Comparison of ENCODE assay signal across 8 mouse cellular contexts in genomic region chr16:10489904-10490457, GRCm38 (mm10). TPM values are rescaled to one million over a fixed set of nuclear protein-coding genes. Genes with fewer than 3 reads are reported as not detected.
A peak's percentile ranks its signal among the peaks of the same experiment; 100 is the strongest.
DNase-seq lines count a peak whose midpoint lies in the region; ATAC-seq and TF ChIP-seq lines count a peak whose summit lies in the region.

No protein-coding gene starts in this region.

- intact Hi-C loops in heart, postnatal 36 days (cut with DNase I) = no loop called here

- no peak; a peak in 1 of 4 replicates for TF ChIP-seq CTCF in CH12.LX (conservative IDR thresholded peaks at IDR 0.05 in 1 of 2, IDR thresholded peaks at IDR 0.05 in 1 of 2; ENCODE audit: low read depth in 2 of 2, low read length in 2 of 2)
- TF ChIP-seq CTCF in forebrain, postnatal 0 days (IDR thresholded peaks at IDR 0.05; ENCODE audit: low read depth) = no peak

- TF ChIP-seq RAD21 in CH12.LX (IDR thresholded peaks at IDR 0.05; ENCODE audit: low read depth, low read length) = no peak

- in situ Hi-C loops in CH12.LX (cut with MboI; ENCODE audit: low pct_ligation_motif_present, low pct_unique_long_range_greater_than_20kb, low sequenced_read_pairs) = no loop called here

- TF ChIP-seq EP300 in CH12.LX (IDR thresholded peaks at IDR 0.05; ENCODE audit: low read length) = no peak; the same call in 1 of the 2 replicates

- H3K79me2 ChIP-seq in CH12.LX (replicated peaks; ENCODE audit: control insufficient read depth, extremely low read depth, insufficient read depth, poor library complexity, severe bottlenecking) = peaks cover 9% of the 10 kb centered on the region

- no peaks in the 10 kb centered on the region for H3K36me3 ChIP-seq in heart, embryonic 12.5 days
- peaks cover 3 to 38% of the 10 kb centered on the region in 2 experiments for H3K36me3 ChIP-seq in CH12.LX (replicated peaks in 1 of 2; ENCODE audit: control insufficient read depth in 1 of 2, insufficient read depth in 1 of 2, low read length in 1 of 2)
- H3K36me3 ChIP-seq in forebrain, postnatal 0 days (ENCODE audit: insufficient read depth) = no peaks in the 10 kb centered on the region
- H3K36me3 ChIP-seq in liver, embryonic 16.5 days (ENCODE audit: control insufficient read depth, insufficient read depth) = no peaks in the 10 kb centered on the region

- peak overlapping the region; percentile 73 for H3K4me2 ChIP-seq in heart, embryonic 12.5 days
- H3K4me2 ChIP-seq in CH12.LX (ENCODE audit: insufficient read depth, low read depth, poor library complexity, severe bottlenecking) = peak overlapping the region; percentile 94
- peak overlapping the region; percentile 23 for H3K4me2 ChIP-seq in forebrain, postnatal 0 days (ENCODE audit: low read depth)
- H3K4me2 ChIP-seq in liver, embryonic 16.5 days (ENCODE audit: low read depth, low read length) = peak overlapping the region; percentile 24; the same call in 1 of the 2 replicates

- peaks cover 51% of the 10 kb centered on the region for H3K27me3 ChIP-seq in heart, embryonic 12.5 days (replicated peaks)
- H3K27me3 ChIP-seq in CH12.LX (replicated peaks) = no peaks in the 10 kb centered on the region
- no peaks in the 10 kb centered on the region for H3K27me3 ChIP-seq in forebrain, postnatal 0 days (ENCODE audit: insufficient read depth, low read length)
- H3K27me3 ChIP-seq in liver, embryonic 16.5 days (ENCODE audit: control insufficient read depth, insufficient read depth, low read depth, low read length) = no peaks in the 10 kb centered on the region; the same call in 1 of the 2 replicates

- H3K4me3 ChIP-seq in heart, embryonic 12.5 days = peak overlapping the region; percentile 35
- peak overlapping the region; percentile 59 to 81 (median 70) for H3K4me3 ChIP-seq in CH12.LX (replicated peaks in 1 of 3; ENCODE audit: low read depth in 2 of 3, low read length in 2 of 3, poor library complexity in 1 of 3)
- no peak overlapping the region for H3K4me3 ChIP-seq in forebrain, postnatal 0 days (ENCODE audit: low read depth, low read length)
- H3K4me3 ChIP-seq in liver, embryonic 16.5 days (ENCODE audit: low read depth, low read length) = no peak overlapping the region

- no peaks in the 10 kb centered on the region for H3K9me3 ChIP-seq in heart, embryonic 12.5 days (replicated peaks)
- no peaks in the 10 kb centered on the region for H3K9me3 ChIP-seq in CH12.LX (replicated peaks; ENCODE audit: low read length)
- H3K9me3 ChIP-seq in forebrain, postnatal 0 days (ENCODE audit: low read length) = no peaks in the 10 kb centered on the region
- no peaks in the 10 kb centered on the region for H3K9me3 ChIP-seq in liver, embryonic 16.5 days (replicated peaks; ENCODE audit: control insufficient read depth, low read length)

- peak overlapping the region; percentile 44; the same call in 1 of the 2 replicates for H3K9ac ChIP-seq in heart, embryonic 12.5 days
- H3K9ac ChIP-seq in CH12.LX (ENCODE audit: insufficient read depth, low read depth) = peak overlapping the region; percentile 39
- H3K9ac ChIP-seq in forebrain, postnatal 0 days = no peak overlapping the region
- no peak overlapping the region for H3K9ac ChIP-seq in liver, embryonic 16.5 days (ENCODE audit: low read depth, low read length)

- H3K4me1 ChIP-seq in heart, embryonic 12.5 days (replicated peaks) = peaks cover 12% of the 10 kb centered on the region
- H3K4me1 ChIP-seq in CH12.LX (ENCODE audit: control insufficient read depth in 1 of 2, insufficient read depth in 2 of 2) = peaks cover 25 to 50% of the 10 kb centered on the region in 2 experiments
- H3K4me1 ChIP-seq in forebrain, postnatal 0 days (ENCODE audit: insufficient read depth) = no peaks in the 10 kb centered on the region
- H3K4me1 ChIP-seq in liver, embryonic 16.5 days (ENCODE audit: control insufficient read depth, low read depth, low read length) = no peaks in the 10 kb centered on the region

- H3K27ac ChIP-seq in heart, embryonic 12.5 days (ENCODE audit: poor library complexity, severe bottlenecking) = no peak overlapping the region
- H3K27ac ChIP-seq in CH12.LX (ENCODE audit: insufficient read depth, low read depth) = peak overlapping the region; percentile 78
- no peak overlapping the region for H3K27ac ChIP-seq in forebrain, postnatal 0 days (ENCODE audit: low read depth, low read length)
- H3K27ac ChIP-seq in liver, embryonic 16.5 days (ENCODE audit: low read length) = no peak overlapping the region

- no peak for DNase-seq in heart, postnatal 36 days
- DNase-seq in CH12.LX (ENCODE audit: extremely low read depth) = peak; percentile 56
- DNase-seq in forebrain, postnatal 0 days = no peak
- no peak for DNase-seq in left cerebral cortex, adult 8-10 months (ENCODE audit: low spot score in 2 of 2)
- DNase-seq in adrenal gland, postnatal 25 days = no peak
- no peak for DNase-seq in spleen, postnatal 10 days (ENCODE audit: low spot score in 2 of 2)

- dilution Hi-C loops in CH12.LX (cut with MboI; ENCODE audit: extremely low pct_ligation_motif_present, extremely low pct_unique_long_range_greater_than_20kb, low sequenced_read_pairs) = no loop called here

- no peak for ATAC-seq in heart, embryonic 12.5 days (ENCODE audit: insufficient number of reproducible peaks, low FRiP score)
- no peak for ATAC-seq in forebrain, postnatal 0 days
- ATAC-seq in liver, embryonic 16.5 days (ENCODE audit: low read depth) = no peak

- 13% methylated on average over 14 of the region's 14 CpGs for WGBS in heart, embryonic 12.5 days
- WGBS in forebrain, postnatal 0 days = 18% methylated on average over 13 of the region's 14 CpGs
- 21% methylated on average over 14 of the region's 14 CpGs for WGBS in liver, embryonic 16.5 days (ENCODE audit: insufficient replicate concordance)

- no peak for TF ChIP-seq POLR2A in CH12.LX (IDR thresholded peaks at IDR 0.05; ENCODE audit: low read depth, low read length)

TF ChIP-seq in CH12.LX, 34 proteins besides CTCF, POLR2A, EP300 and RAD21 (continues in another document):
- TF ChIP-seq POLR2AphosphoS2 (IDR thresholded peaks at IDR 0.05; ENCODE audit: low read depth, low read length) (no peak), ZNF384 (IDR thresholded peaks at IDR 0.05; ENCODE audit: low read depth, low read length) (no peak), MAX (IDR thresholded peaks at IDR 0.05; ENCODE audit: low read length) (no peak), NELFE (IDR thresholded peaks at IDR 0.05; ENCODE audit: low read depth, low read length) (peak; percentile 47; the same call in 1 of the 2 replicates), SIN3A (IDR thresholded peaks at IDR 0.05; ENCODE audit: low read length) (peak; percentile 26; the same call in 1 of the 2 replicates), ZKSCAN1 (IDR thresholded peaks at IDR 0.05; ENCODE audit: borderline replicate concordance, low read depth, low read length) (no peak), USF1 (IDR thresholded peaks at IDR 0.05; ENCODE audit: low read depth, low read length) (no peak), JUN (IDR thresholded peaks at IDR 0.05; ENCODE audit: insufficient read depth, low read depth, low read length) (no peak)

RNA-seq across cellular contexts. Expression of gene Ciita, which starts 10.1 kb away (rescaled TPM):
- 0.17 and 0.62 TPM in 2 replicates for polyA plus RNA-seq in heart, embryonic 12.5 days (2016; fragmentation: Nextera tagmentation; extraction: Ambion mirVana)
- 1 to 10 TPM in 1 of 2 experiments, under 1 TPM in 1; 0.72 to 1.2 TPM for total RNA-seq in heart, postnatal 36 days (2021)
- total RNA-seq in CH12.LX (2012; rRNA removed) = 32.7 and 39.8 TPM in 2 replicates
- 38.8 and 39.1 TPM in 2 replicates for total RNA-seq in CH12.LX (2014; rRNA removed)
- polyA plus RNA-seq in CH12.LX (2012; ENCODE audit: insufficient read length, low read depth) = 62.3 and 69.6 TPM in 2 replicates
- not detected in 2 replicates for total RNA-seq in forebrain, postnatal 0 days (2014; rRNA removed)
- polyA plus RNA-seq in forebrain, postnatal 0 days (2015; fragmentation: Nextera tagmentation; extraction: Ambion mirVana) = 0.06 and 0.10 TPM in 2 replicates
- 0.13 and 0.18 TPM in 2 replicates for polyA plus RNA-seq in liver, embryonic 16.5 days (2015; fragmentation: Nextera tagmentation; extraction: Ambion mirVana)
- total RNA-seq in left cerebral cortex, adult 8-10 months (2022) = under 1 TPM in 3 of 4 experiments, not detected in 1; 0.25 to 0.42 (median 0.26) TPM
- 0.39 and 1.00 TPM in 2 replicates for total RNA-seq in adrenal gland, postnatal 25 days (2021)

RNA-seq across cellular contexts. Expression of gene Tvp23a, which starts 42.8 kb away (rescaled TPM):
- 6.5 and 6.7 TPM in 2 replicates for polyA plus RNA-seq in heart, embryonic 12.5 days (2016; fragmentation: Nextera tagmentation; extraction: Ambion mirVana)
- under 1 TPM; 0.19 to 0.43 TPM for total RNA-seq in heart, postnatal 36 days (2021)
- total RNA-seq in CH12.LX (2012; rRNA removed) = 0.63 and 0.68 TPM in 2 replicates
- 0.18 TPM in 1 of 2 replicates, not detected in the other for total RNA-seq in CH12.LX (2014; rRNA removed)
- 1.7 and 1.8 TPM in 2 replicates for polyA plus RNA-seq in CH12.LX (2012; ENCODE audit: insufficient read length, low read depth)
- total RNA-seq in forebrain, postnatal 0 days (2014; rRNA removed) = 61.9 and 78.1 TPM in 2 replicates
- 37.6 and 46.3 TPM in 2 replicates for polyA plus RNA-seq in forebrain, postnatal 0 days (2015; fragmentation: Nextera tagmentation; extraction: Ambion mirVana)
- 0.47 and 0.51 TPM in 2 replicates for polyA plus RNA-seq in liver, embryonic 16.5 days (2015; fragmentation: Nextera tagmentation; extraction: Ambion mirVana)
- total RNA-seq in left cerebral cortex, adult 8-10 months (2022) = 10 to 100 TPM; 26.6 to 29.9 (median 28.4) TPM
- 1.3 and 2.5 TPM in 2 replicates for total RNA-seq in adrenal gland, postnatal 25 days (2021)

RNA-seq across cellular contexts. Expression of gene Dexi, which starts 52.9 kb away (rescaled TPM):
- polyA plus RNA-seq in heart, embryonic 12.5 days (2016; fragmentation: Nextera tagmentation; extraction: Ambion mirVana) = 19.4 and 20.8 TPM in 2 replicates
- 10 to 100 TPM; 37.1 to 37.6 TPM for total RNA-seq in heart, postnatal 36 days (2021)
- total RNA-seq in CH12.LX (2012; rRNA removed) = 13.7 and 14.1 TPM in 2 replicates
- 10.0 and 11.3 TPM in 2 replicates for total RNA-seq in CH12.LX (2014; rRNA removed)
- polyA plus RNA-seq in CH12.LX (2012; ENCODE audit: insufficient read length, low read depth) = 18.6 and 19.6 TPM in 2 replicates
- 23.9 and 24.6 TPM in 2 replicates for total RNA-seq in forebrain, postnatal 0 days (2014; rRNA removed)
- 16.1 and 16.2 TPM in 2 replicates for polyA plus RNA-seq in forebrain, postnatal 0 days (2015; fragmentation: Nextera tagmentation; extraction: Ambion mirVana)
- 1.1 and 1.7 TPM in 2 replicates for polyA plus RNA-seq in liver, embryonic 16.5 days (2015; fragmentation: Nextera tagmentation; extraction: Ambion mirVana)
- total RNA-seq in left cerebral cortex, adult 8-10 months (2022) = 10 to 100 TPM; 59.8 to 63.5 (median 62.6) TPM
- 17.8 and 21.8 TPM in 2 replicates for total RNA-seq in adrenal gland, postnatal 25 days (2021)

RNA-seq across cellular contexts. Expression of gene Clec16a, which starts 55.2 kb away (rescaled TPM):
- 30.0 and 33.7 TPM in 2 replicates for polyA plus RNA-seq in heart, embryonic 12.5 days (2016; fragmentation: Nextera tagmentation; extraction: Ambion mirVana)
- 10 to 100 TPM; 52.8 TPM for total RNA-seq in heart, postnatal 36 days (2021)
- 24.2 and 26.2 TPM in 2 replicates for total RNA-seq in CH12.LX (2012; rRNA removed)
- 19.3 and 20.0 TPM in 2 replicates for total RNA-seq in CH12.LX (2014; rRNA removed)
- polyA plus RNA-seq in CH12.LX (2012; ENCODE audit: insufficient read length, low read depth) = 18.5 and 20.5 TPM in 2 replicates
- total RNA-seq in forebrain, postnatal 0 days (2014; rRNA removed) = 43.5 and 52.3 TPM in 2 replicates
- polyA plus RNA-seq in forebrain, postnatal 0 days (2015; fragmentation: Nextera tagmentation; extraction: Ambion mirVana) = 47.6 and 65.8 TPM in 2 replicates
- 9.8 and 11.1 TPM in 2 replicates for polyA plus RNA-seq in liver, embryonic 16.5 days (2015; fragmentation: Nextera tagmentation; extraction: Ambion mirVana)
- 10 to 100 TPM; 89.8 to 97.2 (median 91.2) TPM for total RNA-seq in left cerebral cortex, adult 8-10 months (2022)
- 42.7 and 44.2 TPM in 2 replicates for total RNA-seq in adrenal gland, postnatal 25 days (2021)

Comparison
In these comparisons a context has a peak if more than half of its experiments do, and no peak if none do; other contexts are left out.
1. H3K4me2 ChIP-seq: peak in every context shown above with its lines; median percentile 94 in CH12.LX; 73 in heart, embryonic 12.5 days; 24 in liver, embryonic 16.5 days; 23 in forebrain, postnatal 0 days.
2. H3K4me3 ChIP-seq: peak in heart, embryonic 12.5 days (single experiment) and CH12.LX (3 of 3); none in forebrain, postnatal 0 days (single experiment) and liver, embryonic 16.5 days (single experiment).
3. H3K9ac ChIP-seq: peak in heart, embryonic 12.5 days (single experiment) and CH12.LX (single experiment); none in forebrain, postnatal 0 days (single experiment) and liver, embryonic 16.5 days (single experiment).
4. RNA of gene Ciita, which starts 10.1 kb away (total RNA-seq): 32.7 to 39.8 TPM in CH12.LX; 0.72 to 1.2 TPM in heart, postnatal 36 days, 0.39 to 1.00 TPM in adrenal gland, postnatal 25 days, 0.25 to 0.42 TPM in left cerebral cortex, adult 8-10 months and not detected in forebrain, postnatal 0 days; every median in the first group is over 10 times any median in the second.